ENCODE assay signal across 17 mouse cellular contexts in the genomic region with DNA sequence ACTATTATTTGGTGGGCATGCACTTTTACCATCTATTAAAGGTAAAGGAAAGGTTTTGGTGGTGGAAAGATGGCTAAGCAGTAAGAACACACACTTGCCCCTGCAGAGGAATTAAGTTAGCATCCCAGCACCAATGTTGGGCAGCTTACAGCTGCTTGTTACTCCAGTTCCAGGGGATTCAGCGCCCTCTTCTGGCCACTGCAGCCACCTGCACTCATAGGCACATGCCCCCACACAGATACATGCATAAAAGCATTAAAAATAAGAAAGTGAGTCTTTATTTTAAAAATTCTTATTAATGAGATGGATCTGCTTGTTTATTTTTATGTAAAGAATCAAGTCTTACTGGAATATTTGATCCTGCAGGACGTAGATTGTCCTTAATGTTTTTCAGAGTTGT.
DNase-seq lines count a peak whose midpoint lies in the region; ATAC-seq and TF ChIP-seq lines count a peak whose summit lies in the region.
"Had no signal": no experiment of that assay in that cellular context is flagged by ENCODE, and none has a peak within 500 bp of the region (broad histone marks: within the 10 kb centered on the region; RNA-seq: fewer than 3 reads in every experiment).

No protein-coding gene starts in this region.

- no peak for TF ChIP-seq POLR2A in kidney, adult 2 months (IDR thresholded peaks at IDR 0.05; ENCODE audit: low read depth, low read length)

- no peaks in the 10 kb centered on the region for H3K36me3 ChIP-seq in kidney, adult 2 months (ENCODE audit: control insufficient read depth, insufficient read depth, low read length)
- no peaks in the 10 kb centered on the region for H3K36me3 ChIP-seq in midbrain, embryonic 11.5 days (ENCODE audit: control insufficient read depth, insufficient read depth, low read length)
- peaks cover 33% of the 10 kb centered on the region for H3K36me3 ChIP-seq in midbrain, embryonic 14.5 days (ENCODE audit: control insufficient read depth, insufficient read depth, low read length)
- H3K36me3 ChIP-seq in ES-E14 (ENCODE audit: control insufficient read depth, insufficient read depth, low read length, poor library complexity, severe bottlenecking) = no peaks in the 10 kb centered on the region
- H3K36me3 ChIP-seq: embryonic facial prominence, embryonic 10.5 days had no signal

- 86% methylated on average over 2 of the region's 2 CpGs for WGBS in kidney, adult 2 months
- WGBS in midbrain, embryonic 11.5 days = 69% methylated on average over 2 of the region's 2 CpGs
- 77% methylated on average over 2 of the region's 2 CpGs for WGBS in midbrain, embryonic 14.5 days

- no peak overlapping the region for H3K27ac ChIP-seq in kidney, adult 2 months (ENCODE audit: insufficient read depth, low read depth, low read length)
- H3K27ac ChIP-seq in midbrain, embryonic 11.5 days (ENCODE audit: low read depth, low read length) = no peak overlapping the region
- H3K27ac ChIP-seq in midbrain, embryonic 14.5 days (replicated peaks; ENCODE audit: low read depth, low read length) = no peak overlapping the region
- no peak overlapping the region for H3K27ac ChIP-seq in ES-E14 (ENCODE audit: insufficient read depth, low read depth, low read length, poor library complexity, severe bottlenecking)
- H3K27ac ChIP-seq: embryonic facial prominence, embryonic 10.5 days; forebrain, embryonic 15.5 days; heart, adult 2 months; hindbrain, embryonic 13.5 days; midbrain, embryonic 12.5 days had no signal

- DNase-seq in kidney, adult 2 months = no peak
- no peak for DNase-seq in kidney, postnatal 10 days
- DNase-seq in midbrain, embryonic 11.5 days (ENCODE audit: low spot score, missing footprints) = peak; percentile 75
- DNase-seq in midbrain, embryonic 14.5 days = no peak
- peak; percentile 20 for DNase-seq in ES-E14 (ENCODE audit: low read depth, low spot score)
- DNase-seq in induced T-regulatory cell, adult 2 months (ENCODE audit: low read depth) = peak; percentile 34
- DNase-seq in layer of hippocampus, adult 9-11 months = no peak
- DNase-seq: adrenal gland, postnatal 36 days; cerebellum, postnatal 25 days; heart, adult 2 months; kidney, adult 9 months; right cerebral cortex, postnatal 14 days had no signal

- H3K9ac ChIP-seq in midbrain, embryonic 11.5 days (ENCODE audit: low read length) = no peak overlapping the region
- no peak overlapping the region for H3K9ac ChIP-seq in midbrain, embryonic 14.5 days (replicated peaks; ENCODE audit: low read length)
- no peak overlapping the region for H3K9ac ChIP-seq in ES-E14 (ENCODE audit: insufficient read depth, low read depth, low read length, poor library complexity, severe bottlenecking)
- H3K9ac ChIP-seq: forebrain, embryonic 15.5 days; hindbrain, embryonic 13.5 days; midbrain, embryonic 12.5 days had no signal

- ATAC-seq in midbrain, embryonic 11.5 days (ENCODE audit: low FRiP score) = no peak
- ATAC-seq in midbrain, embryonic 14.5 days (ENCODE audit: low FRiP score, low TSS enrichment) = no peak
- ATAC-seq: forebrain, embryonic 15.5 days had no signal

- no peak overlapping the region for H3K4me3 ChIP-seq in kidney, adult 2 months (ENCODE audit: insufficient read depth, low read depth, low read length)
- no peak overlapping the region for H3K4me3 ChIP-seq in midbrain, embryonic 11.5 days (ENCODE audit: low read depth, low read length)
- H3K4me3 ChIP-seq in midbrain, embryonic 14.5 days (replicated peaks; ENCODE audit: low read depth, low read length) = no peak overlapping the region
- no peak overlapping the region for H3K4me3 ChIP-seq in ES-E14 (ENCODE audit: insufficient read depth in 1 of 2, low read depth in 1 of 2, low read length in 2 of 2, poor library complexity in 1 of 2, severe bottlenecking in 1 of 2)
- H3K4me3 ChIP-seq: embryonic facial prominence, embryonic 10.5 days; erythroblast, embryonic 14.5 days; forebrain, embryonic 15.5 days; heart, adult 2 months; hindbrain, embryonic 13.5 days; midbrain, embryonic 12.5 days had no signal

- in situ Hi-C loops in ES-E14 (cut with MboI; ENCODE audit: low sequenced_read_pairs in 2 of 2, unreplicated experiment in 2 of 2) = no loop called here

- H3K27me3 ChIP-seq in kidney, adult 2 months (replicated peaks; ENCODE audit: control insufficient read depth, insufficient read depth, low read length) = no peaks in the 10 kb centered on the region
- no peaks in the 10 kb centered on the region for H3K27me3 ChIP-seq in midbrain, embryonic 11.5 days (ENCODE audit: control insufficient read depth, insufficient read depth, low read length)
- no peaks in the 10 kb centered on the region for H3K27me3 ChIP-seq in midbrain, embryonic 14.5 days (ENCODE audit: control insufficient read depth, insufficient read depth, low read length)
- H3K27me3 ChIP-seq: forebrain, embryonic 15.5 days; midbrain, embryonic 12.5 days had no signal

- TF ChIP-seq CTCF in kidney, adult 2 months (conservative IDR thresholded peaks at IDR 0.05; ENCODE audit: insufficient read depth, insufficient read length, low read depth, low read length) = peak; percentile 26; the same call in 1 of the 2 replicates

- H3K4me1 ChIP-seq in kidney, adult 2 months (ENCODE audit: control insufficient read depth, insufficient read depth, low read length) = no peaks in the 10 kb centered on the region
- peaks cover 11% of the 10 kb centered on the region; the same call in 1 of the 2 replicates for H3K4me1 ChIP-seq in midbrain, embryonic 11.5 days (ENCODE audit: control insufficient read depth, insufficient read depth, low read length)
- H3K4me1 ChIP-seq in midbrain, embryonic 14.5 days (ENCODE audit: control insufficient read depth, insufficient read depth, low read length) = 0 out of 2 replicates have a peak, but pooled peaks cover 5% of the 10 kb centered on the region
- no peaks in the 10 kb centered on the region; a peak in 1 of 4 replicates for H3K4me1 ChIP-seq in ES-E14 (ENCODE audit: control insufficient read depth in 2 of 2, insufficient read depth in 2 of 2, low read length in 2 of 2, poor library complexity in 1 of 2)

- no peak overlapping the region for H3K4me2 ChIP-seq in midbrain, embryonic 11.5 days
- no peak overlapping the region for H3K4me2 ChIP-seq in midbrain, embryonic 14.5 days (ENCODE audit: low read length)
- H3K4me2 ChIP-seq: forebrain, embryonic 15.5 days; hindbrain, embryonic 13.5 days; midbrain, embryonic 12.5 days had no signal

- no peaks in the 10 kb centered on the region for H3K9me3 ChIP-seq in midbrain, embryonic 11.5 days (ENCODE audit: control insufficient read depth, low read length)
- no peaks in the 10 kb centered on the region for H3K9me3 ChIP-seq in midbrain, embryonic 14.5 days (ENCODE audit: control insufficient read depth, low read length)
- H3K9me3 ChIP-seq in ES-E14 (ENCODE audit: control insufficient read depth, insufficient read depth, low read depth, low read length) = no peaks in the 10 kb centered on the region
- H3K9me3 ChIP-seq: forebrain, embryonic 15.5 days; midbrain, embryonic 12.5 days had no signal

TF ChIP-seq in ES-E14, 5 proteins besides CTCF, POLR2A, EP300 and RAD21:
- TF ChIP-seq MAFK (IDR thresholded peaks at IDR 0.05; ENCODE audit: insufficient read depth, low read depth, low read length) (no peak), HCFC1 (IDR thresholded peaks at IDR 0.05; ENCODE audit: borderline replicate concordance, insufficient read depth, low read length) (no peak)

Comparison
In these comparisons a context has a peak if more than half of its experiments do, and no peak if none do; other contexts are left out.
1. DNase-seq: peak in midbrain, embryonic 11.5 days (single experiment), ES-E14 (single experiment) and induced T-regulatory cell, adult 2 months (single experiment); none in kidney, adult 2 months (single experiment), kidney, postnatal 10 days (single experiment), midbrain, embryonic 14.5 days (single experiment) and layer of hippocampus, adult 9-11 months (single experiment).